Mouse (Mus musculus): ENCODE results near the gene Tmem110. TPM values are rescaled to one million over a fixed set of nuclear protein-coding genes. Genes with fewer than 3 reads are reported as not detected.

Gene Tmem110
- polyA plus RNA-seq, 1 experiment: 15.7 TPM

DNA sequence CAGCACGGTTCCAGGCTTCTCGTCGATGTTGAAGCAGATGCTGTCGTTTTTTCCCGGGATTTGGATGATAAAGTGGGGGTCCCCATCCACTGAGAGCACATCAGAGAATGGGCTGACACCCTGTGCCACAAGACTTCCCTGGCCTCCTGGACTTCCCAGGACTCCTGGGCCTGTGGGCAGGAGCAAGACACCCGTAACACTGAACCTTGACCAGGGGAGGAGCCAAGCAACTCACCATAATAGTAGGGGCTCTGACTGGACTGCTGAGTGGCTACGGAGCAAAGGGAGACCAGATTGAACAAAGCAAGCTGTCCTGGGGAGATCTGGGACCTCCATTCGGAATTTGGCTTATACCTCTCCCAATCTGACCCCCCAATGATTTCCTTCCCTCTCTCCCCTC, 87.3 kb downstream of the Tmem110 start:
- Histone ChIP-seq H3K79me3 (ENCODE audit: low read depth) (no peaks in the 10 kb centered on the region), H3K36me3 (ENCODE audit: control insufficient read depth, insufficient read depth) (no peaks in the 10 kb centered on the region), H3K4me3 (ENCODE audit: insufficient read depth, poor library complexity, severe bottlenecking) (no peak overlapping the region), H3ac (ENCODE audit: control insufficient read depth, insufficient read length, low read depth) (no peak overlapping the region), H3K79me2 (ENCODE audit: control insufficient read depth, insufficient read depth) (no peaks in the 10 kb centered on the region), H3K27me3 (ENCODE audit: control insufficient read depth, insufficient read depth, insufficient read length) (no peaks in the 10 kb centered on the region)
- TF ChIP-seq USF1 (IDR thresholded peaks at IDR 0.05; ENCODE audit: low read depth) (no peak), FOSL1 (IDR thresholded peaks at IDR 0.05; ENCODE audit: insufficient read depth, low read length, poor library complexity, severe bottlenecking) (no peak), MYOD1 (IDR thresholded peaks at IDR 0.05; ENCODE audit: control insufficient read depth, insufficient read length, low read depth) (no peak), CEBPB (IDR thresholded peaks at IDR 0.05; ENCODE audit: low read depth) (no peak), CTCF (IDR thresholded peaks at IDR 0.05; ENCODE audit: control insufficient read depth, insufficient read depth, insufficient read length) (no peak), MYOG (IDR thresholded peaks at IDR 0.05; ENCODE audit: control insufficient read depth, extremely low read depth, insufficient read length) (no peak), MAX (IDR thresholded peaks at IDR 0.05) (no peak)

DNA sequence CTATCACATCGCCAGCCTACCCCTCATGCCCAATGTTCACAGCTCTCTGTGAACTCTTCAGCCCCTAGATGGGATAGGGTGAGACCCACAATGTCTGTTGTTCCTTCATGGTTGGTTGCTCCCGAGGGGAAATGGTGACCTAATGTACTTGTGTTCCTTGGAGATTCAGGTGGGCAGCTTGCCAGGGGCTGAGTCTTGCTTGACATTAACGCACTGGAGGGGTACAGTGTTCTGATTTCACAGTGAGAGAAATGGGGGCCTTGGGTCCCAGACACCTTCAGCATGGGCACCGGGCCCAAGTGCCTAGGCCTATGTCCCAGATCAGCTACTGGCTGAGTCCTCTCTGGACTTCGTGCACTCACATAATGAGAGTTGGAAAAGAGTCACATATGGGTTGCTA, 88.0 kb downstream of the Tmem110 start:
- H3K79me2 ChIP-seq (ENCODE audit: control insufficient read depth, insufficient read depth): no peaks in the 10 kb centered on the region
- H3K36me3 ChIP-seq (ENCODE audit: control insufficient read depth, insufficient read depth): no peaks in the 10 kb centered on the region
- no peaks in the 10 kb centered on the region for H3K79me3 ChIP-seq (ENCODE audit: low read depth)
- no peak overlapping the region for H3K4me3 ChIP-seq (ENCODE audit: insufficient read depth, poor library complexity, severe bottlenecking)
- H3K27me3 ChIP-seq (ENCODE audit: control insufficient read depth, insufficient read depth, insufficient read length): no peaks in the 10 kb centered on the region
- TF ChIP-seq MYOD1 (IDR thresholded peaks at IDR 0.05; ENCODE audit: control insufficient read depth, insufficient read length, low read depth) (no peak), MAX (IDR thresholded peaks at IDR 0.05) (no peak)
- no peak overlapping the region for H3ac ChIP-seq (ENCODE audit: control insufficient read depth, insufficient read length, low read depth)

DNA sequence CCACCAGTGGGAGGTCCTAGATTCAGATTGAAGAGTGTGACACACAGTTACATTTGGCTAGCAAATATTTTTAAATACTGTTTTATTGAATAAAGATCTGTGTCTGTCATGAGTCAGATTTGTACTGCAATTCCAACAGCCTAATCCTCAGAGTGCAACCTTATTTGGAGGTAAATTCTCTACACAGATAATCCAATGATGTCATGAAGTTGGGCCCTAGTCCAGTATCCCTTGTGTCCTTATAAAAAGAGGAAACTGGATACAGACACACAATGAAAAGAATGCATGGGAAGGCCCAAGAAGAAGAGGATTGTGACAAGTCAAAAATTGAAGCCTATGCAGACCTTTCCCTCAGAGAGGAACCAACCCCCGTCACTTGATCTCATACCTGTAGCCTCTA, 91.1 kb downstream of the Tmem110 start:
- H3K27me3 ChIP-seq (ENCODE audit: control insufficient read depth, insufficient read depth, insufficient read length): no peaks in the 10 kb centered on the region
- no peaks in the 10 kb centered on the region for H3K79me3 ChIP-seq (ENCODE audit: low read depth)
- no peak overlapping the region for H3K4me3 ChIP-seq (ENCODE audit: insufficient read depth, poor library complexity, severe bottlenecking)
- no peaks in the 10 kb centered on the region for H3K36me3 ChIP-seq (ENCODE audit: control insufficient read depth, insufficient read depth)
- TF ChIP-seq CTCF (IDR thresholded peaks at IDR 0.05; ENCODE audit: control insufficient read depth, insufficient read depth, insufficient read length): no peak
- no peak for TF ChIP-seq FOSL1 (IDR thresholded peaks at IDR 0.05; ENCODE audit: insufficient read depth, low read length, poor library complexity, severe bottlenecking)
- TF ChIP-seq MYOD1 (IDR thresholded peaks at IDR 0.05; ENCODE audit: control insufficient read depth, insufficient read length, low read depth): no peak
- no peak for TF ChIP-seq MYOG (IDR thresholded peaks at IDR 0.05; ENCODE audit: control insufficient read depth, extremely low read depth, insufficient read length)
- TF ChIP-seq USF1 (IDR thresholded peaks at IDR 0.05; ENCODE audit: low read depth): no peak
- no peak for TF ChIP-seq MAX (IDR thresholded peaks at IDR 0.05)
- H3ac ChIP-seq (ENCODE audit: control insufficient read depth, insufficient read length, low read depth): no peak overlapping the region
- H3K79me2 ChIP-seq (ENCODE audit: control insufficient read depth, insufficient read depth): no peaks in the 10 kb centered on the region

DNA sequence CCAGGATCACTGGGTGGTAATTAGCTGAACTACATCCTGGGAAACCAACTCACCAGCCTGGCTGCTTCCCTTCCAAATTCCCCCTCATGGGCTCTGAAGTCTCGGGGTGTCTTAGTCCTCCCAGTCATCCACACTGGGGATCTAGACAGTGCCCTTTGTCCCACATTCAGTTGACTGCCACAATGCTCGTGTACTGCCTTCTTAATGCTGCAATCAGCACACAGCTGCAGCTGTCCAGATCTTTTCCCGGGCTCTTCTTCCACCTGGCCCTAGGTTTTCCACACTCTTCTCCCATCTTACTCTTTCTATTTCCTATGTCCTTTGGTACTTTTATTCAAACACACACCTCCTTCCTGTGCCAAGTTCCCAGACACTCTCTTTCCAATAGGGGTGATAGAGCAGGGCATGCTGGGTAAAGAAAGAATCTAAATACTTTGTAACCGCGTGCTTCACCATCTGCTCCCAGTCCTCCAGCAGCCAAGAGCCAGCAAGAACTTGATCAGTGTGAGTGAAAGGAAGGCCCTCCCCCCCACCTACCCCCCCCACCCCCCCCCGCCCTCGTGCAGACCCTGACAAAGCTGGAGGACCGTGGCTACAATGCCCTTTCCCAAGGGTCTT, 96.8 kb downstream of the Tmem110 start:
- Histone ChIP-seq H3K36me3 (ENCODE audit: control insufficient read depth, insufficient read depth) (no peaks in the 10 kb centered on the region), H3K79me2 (ENCODE audit: control insufficient read depth, insufficient read depth) (no peaks in the 10 kb centered on the region), H3K4me3 (ENCODE audit: insufficient read depth, poor library complexity, severe bottlenecking) (no peak overlapping the region), H3ac (ENCODE audit: control insufficient read depth, insufficient read length, low read depth) (no peak overlapping the region), H3K79me3 (ENCODE audit: low read depth) (no peaks in the 10 kb centered on the region), H3K27me3 (ENCODE audit: control insufficient read depth, insufficient read depth, insufficient read length) (no peaks in the 10 kb centered on the region)
- TF ChIP-seq MAX (IDR thresholded peaks at IDR 0.05) (no peak), CEBPB (IDR thresholded peaks at IDR 0.05; ENCODE audit: low read depth) (no peak), CTCF (IDR thresholded peaks at IDR 0.05; ENCODE audit: control insufficient read depth, insufficient read depth, insufficient read length) (no peak), FOSL1 (IDR thresholded peaks at IDR 0.05; ENCODE audit: insufficient read depth, low read length, poor library complexity, severe bottlenecking) (no peak), MYOG (IDR thresholded peaks at IDR 0.05; ENCODE audit: control insufficient read depth, extremely low read depth, insufficient read length) (no peak), USF1 (IDR thresholded peaks at IDR 0.05; ENCODE audit: low read depth) (no peak), MYOD1 (IDR thresholded peaks at IDR 0.05; ENCODE audit: control insufficient read depth, insufficient read length, low read depth) (no peak)

DNA sequence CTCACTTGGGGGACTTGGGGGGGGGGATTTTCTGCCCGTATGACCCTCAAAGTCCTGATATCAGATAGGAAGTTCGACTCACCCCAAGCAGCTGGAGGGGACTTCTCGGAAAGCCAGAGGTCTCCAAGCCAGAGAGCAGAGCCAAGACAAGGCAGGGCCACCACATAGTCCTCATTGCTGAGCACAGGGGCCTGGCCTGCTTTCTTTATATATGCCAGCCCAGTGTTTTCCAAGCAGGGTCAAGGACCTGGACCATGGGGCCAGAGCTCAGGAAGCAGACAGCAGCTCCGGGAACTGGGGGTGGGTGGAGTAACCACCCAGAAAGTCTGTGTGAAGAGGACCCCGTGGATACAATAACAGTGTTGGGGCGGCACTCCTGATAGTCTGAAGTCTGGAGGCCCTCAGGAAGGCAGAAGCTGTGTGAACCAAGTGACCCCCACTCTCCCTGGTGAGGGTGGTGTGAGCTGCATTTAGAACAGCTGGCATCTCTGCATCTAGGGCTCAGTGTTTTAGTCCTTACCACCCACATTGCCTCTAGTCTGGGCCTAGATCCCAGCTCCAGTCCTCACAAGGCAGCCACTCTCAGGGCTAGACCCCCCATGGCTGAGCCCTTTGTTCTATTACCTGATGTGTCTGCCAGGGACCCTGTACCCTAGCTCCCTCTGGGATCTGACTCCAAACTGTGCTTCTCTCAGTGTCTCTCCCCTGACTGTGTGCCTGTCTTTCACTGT, 98.2 kb downstream of the Tmem110 start, which contains the start of gene Itih3:
TSS of gene Itih3 (minus strand) at position 386 of the 731 bp plus-strand sequence.
- H3K4me3 ChIP-seq (ENCODE audit: insufficient read depth, poor library complexity, severe bottlenecking): no peak within 1 kb of the TSS
- no peaks in the 10 kb centered on the region for H3K79me3 ChIP-seq (ENCODE audit: low read depth)
- no peak within 1 kb of the TSS for H3ac ChIP-seq (ENCODE audit: control insufficient read depth, insufficient read length, low read depth)
- no peak for TF ChIP-seq CEBPB (IDR thresholded peaks at IDR 0.05; ENCODE audit: low read depth)
- TF ChIP-seq FOSL1 (IDR thresholded peaks at IDR 0.05; ENCODE audit: insufficient read depth, low read length, poor library complexity, severe bottlenecking): no peak
- no peak for TF ChIP-seq MYOG (IDR thresholded peaks at IDR 0.05; ENCODE audit: control insufficient read depth, extremely low read depth, insufficient read length)
- TF ChIP-seq MYOD1 (IDR thresholded peaks at IDR 0.05; ENCODE audit: control insufficient read depth, insufficient read length, low read depth): no peak
- no peak for TF ChIP-seq CTCF (IDR thresholded peaks at IDR 0.05; ENCODE audit: control insufficient read depth, insufficient read depth, insufficient read length)
- no peaks in the 10 kb centered on the region for H3K27me3 ChIP-seq (ENCODE audit: control insufficient read depth, insufficient read depth, insufficient read length)
- no peaks in the 10 kb centered on the region for H3K36me3 ChIP-seq (ENCODE audit: control insufficient read depth, insufficient read depth)
- no peaks in the 10 kb centered on the region for H3K79me2 ChIP-seq (ENCODE audit: control insufficient read depth, insufficient read depth)

Data from C2C12 (cell line).